Mouse (Mus musculus) gastrocnemius, postnatal 10 days (tissue): Measurements from ENCODE around the gene Rtn2. TPM values are rescaled to one million over a fixed set of nuclear protein-coding genes. Genes with fewer than 3 reads are reported as not detected.

Experiments used
- DNase-seq: peaks from one replicate; pipeline ENCODE4 v3.0.0; 2021; ENCODE audit warnings: mixed read lengths
- total RNA-seq, 2 experiments: library from RNA; stranded (reverse); gene quantifications; 2 replicates each; pipeline ENCODE4 v1.2.3; 2021

Gene Rtn2
- total RNA-seq, 2 experiments from 2014 or later = 669 to 730 TPM

GRCm38 (mm10) chr7:19301461-19302263 lies 19.2 kb downstream of the Rtn2 start:
- DNase-seq = no peak

GRCm38 (mm10) chr7:19302264-19303045 lies 20.0 kb downstream of the Rtn2 start:
- DNase-seq = no peak

DNA sequence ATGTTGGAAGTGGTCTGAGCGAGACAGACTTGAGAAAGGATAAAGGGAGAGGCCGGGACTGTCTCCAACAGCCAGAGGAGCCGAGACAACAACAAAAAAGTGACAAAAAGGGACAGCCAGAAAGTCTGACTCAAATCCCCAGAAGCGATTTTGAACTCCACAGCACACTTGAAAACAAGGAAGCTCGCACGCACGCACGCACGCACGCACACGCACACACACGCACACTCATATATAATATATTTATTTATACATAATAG lies 20.6 kb downstream of the Rtn2 start:
- DNase-seq = no peak

GRCm38 (mm10) chr7:19303770-19304169 lies 21.3 kb downstream of the Rtn2 start:
- DNase-seq = peak; percentile 86

GRCm38 (mm10) chr7:19304501-19305412 lies 22.3 kb downstream of the Rtn2 start:
- DNase-seq = no peak

GRCm38 (mm10) chr7:19305413-19305735 lies 22.9 kb downstream of the Rtn2 start:
- DNase-seq = no peak

GRCm38 (mm10) chr7:19305796-19306765 lies 23.7 kb downstream of the Rtn2 start:
- DNase-seq = no peak

DNA sequence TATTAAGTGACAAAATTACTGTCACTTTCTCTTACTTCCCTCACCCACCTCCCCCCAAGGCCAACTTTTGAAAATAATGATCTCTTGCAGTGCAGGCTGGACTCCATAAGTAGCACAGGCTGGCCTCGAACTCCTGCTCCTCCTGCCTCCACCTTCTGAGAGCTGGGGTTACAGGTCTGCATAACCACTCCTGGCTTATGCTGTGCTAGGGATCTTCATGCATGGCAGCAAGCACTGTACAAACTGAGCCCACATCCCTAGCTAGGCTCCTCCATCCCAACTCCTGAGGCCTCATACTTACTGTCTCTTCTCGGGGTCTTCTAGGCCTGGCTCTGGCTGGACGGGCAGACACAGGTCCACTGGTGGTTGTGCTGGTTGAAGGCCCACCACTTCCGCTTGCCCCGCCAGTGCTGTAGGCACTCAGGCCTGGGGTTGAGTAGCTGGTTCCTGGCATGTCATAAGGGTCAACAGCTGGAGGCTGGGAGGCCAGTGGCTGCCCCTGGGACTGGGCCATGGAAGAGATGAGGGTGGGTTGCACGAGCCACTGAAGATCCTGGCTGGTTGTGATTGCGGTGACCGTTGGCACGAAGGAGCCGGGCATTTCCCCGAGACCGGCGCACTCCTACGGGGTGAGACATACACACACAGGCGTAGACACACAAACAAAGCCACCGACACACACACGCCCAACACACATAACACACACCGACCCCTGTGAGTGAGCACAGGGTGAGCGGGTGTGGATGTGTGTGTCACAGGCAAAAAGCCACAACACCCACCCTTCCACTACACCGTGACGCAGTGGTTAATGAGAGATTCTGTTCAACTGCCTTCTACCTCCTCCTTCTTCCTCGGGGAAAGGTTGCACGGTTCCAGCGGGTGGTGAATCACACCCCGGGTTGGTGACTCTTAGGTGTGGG lies 24.7 kb downstream of the Rtn2 start:
- DNase-seq = no peak

DNA sequence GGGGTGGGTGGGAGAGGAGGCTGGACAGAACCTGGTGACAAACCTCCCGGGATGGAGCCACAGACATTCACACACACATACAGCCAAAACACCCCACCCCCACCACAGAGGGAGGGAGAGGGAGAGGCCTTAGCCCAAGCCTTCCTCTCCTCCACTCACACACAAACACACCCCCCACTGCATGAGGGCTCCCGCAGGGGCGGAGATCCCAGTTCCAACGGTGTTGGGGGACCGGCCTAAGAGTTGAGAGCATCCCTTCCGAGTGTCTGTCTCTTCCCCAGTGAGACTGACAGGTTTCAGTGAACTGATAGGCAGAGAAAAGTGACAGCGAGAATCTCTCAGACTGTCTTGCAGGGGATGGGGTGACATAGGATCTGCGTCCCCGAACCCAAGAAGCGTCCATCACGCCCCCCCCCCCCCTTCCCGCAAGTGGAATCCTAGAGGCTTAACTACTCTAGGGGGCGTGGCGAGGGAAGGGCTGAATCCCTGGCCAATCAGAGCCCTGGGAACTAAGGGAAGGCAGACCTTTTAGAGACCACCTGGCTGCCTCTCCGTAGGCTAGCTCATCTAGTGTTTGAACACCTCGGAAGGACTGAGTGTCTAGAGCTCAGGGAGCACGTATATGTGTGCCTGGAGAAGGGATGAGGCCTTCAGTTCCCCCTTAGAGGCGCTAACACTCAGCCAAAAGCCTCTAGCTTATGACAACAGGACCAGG lies 25.5 kb downstream of the Rtn2 start:
- peak; percentile 67 for DNase-seq

GRCm38 (mm10) chr7:19308454-19309277 lies 26.2 kb downstream of the Rtn2 start:
- DNase-seq = peak; percentile 94

- DNase-seq = no peak
These were observed 27.0 kb downstream of the Rtn2 start for GRCm38 (mm10) chr7:19309278-19309883.

DNA sequence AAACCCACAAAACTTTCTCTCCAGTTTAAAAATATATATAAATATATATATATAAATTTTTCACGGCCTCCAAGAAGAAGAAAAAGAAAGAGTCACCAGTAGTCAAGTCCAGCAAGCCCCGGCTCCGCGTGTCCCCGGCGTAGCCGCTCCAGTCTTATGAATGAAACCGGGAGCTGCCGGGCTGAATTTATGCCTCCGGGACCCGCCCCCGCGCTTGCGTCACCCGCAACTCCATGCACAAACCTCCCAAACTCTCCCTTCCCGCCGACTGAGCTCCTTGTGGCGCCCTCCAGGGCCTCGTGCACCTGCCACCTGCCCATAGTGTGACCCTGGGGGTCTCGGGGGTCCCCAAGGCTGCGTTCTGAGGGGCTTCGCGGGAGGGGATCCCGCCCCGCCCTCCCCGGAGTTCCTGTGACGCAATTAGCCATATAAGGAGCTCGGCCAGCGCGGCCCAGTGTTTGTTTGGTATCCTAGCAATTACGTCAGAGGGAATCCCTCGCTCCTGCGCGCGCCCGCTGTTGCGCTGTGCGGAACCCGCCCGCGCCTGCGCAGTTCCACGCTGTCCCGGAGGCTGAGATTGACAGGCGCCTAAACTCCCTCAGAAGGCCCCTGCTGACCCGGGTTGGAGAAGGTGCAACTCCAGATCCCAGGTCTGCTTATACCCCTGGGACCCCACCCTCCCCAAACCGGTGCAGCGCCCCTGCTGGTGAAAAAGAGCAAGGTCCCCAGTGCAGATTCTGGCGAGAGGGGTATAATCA lies 27.6 kb downstream of the Rtn2 start, which contains the start of gene Fosb:
TSS of gene Fosb (minus strand) at position 168 of the 758 bp plus-strand sequence.
- DNase-seq = peak; percentile 97

DNA sequence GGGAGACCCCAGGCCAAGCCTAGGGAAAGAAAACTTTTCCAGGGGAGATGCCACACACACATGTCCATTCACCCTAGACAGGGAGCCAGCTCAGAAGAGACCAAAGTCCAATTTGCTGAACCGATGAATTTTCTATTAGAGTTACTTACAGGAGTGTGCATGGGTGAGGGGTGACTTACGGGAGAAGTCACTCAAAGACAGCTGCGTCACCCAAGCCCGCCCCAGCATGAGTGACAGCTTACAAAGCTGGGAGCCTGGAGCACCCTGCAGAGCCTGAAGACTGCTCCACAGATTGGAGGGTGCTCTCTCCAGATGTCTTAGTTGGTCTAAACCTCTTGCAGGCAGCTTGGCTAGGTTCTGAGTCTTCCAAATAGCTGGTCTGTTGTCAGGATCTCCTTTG lies 29.6 kb downstream of the Rtn2 start:
- no peak for DNase-seq

DNA sequence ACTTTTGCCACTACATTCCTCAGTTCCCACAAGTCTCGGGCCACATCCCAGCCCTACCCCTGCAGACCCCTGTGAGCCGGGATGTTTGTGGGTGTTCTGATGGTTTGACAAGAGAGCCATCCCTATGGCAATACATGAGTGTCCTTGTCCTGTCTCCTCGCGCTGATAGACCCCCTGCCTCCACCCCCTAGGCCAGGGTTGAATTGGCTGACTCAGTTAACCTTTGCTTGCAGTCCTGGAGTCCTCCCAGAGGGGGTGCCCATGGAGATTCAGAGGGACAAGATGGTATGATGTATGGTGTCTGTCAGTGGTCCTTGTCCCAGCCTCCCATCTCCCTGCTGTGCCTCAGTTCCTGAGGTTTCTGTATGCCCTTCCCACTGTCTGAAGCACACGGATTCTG lies 31.6 kb downstream of the Rtn2 start:
- DNase-seq = no peak

DNA sequence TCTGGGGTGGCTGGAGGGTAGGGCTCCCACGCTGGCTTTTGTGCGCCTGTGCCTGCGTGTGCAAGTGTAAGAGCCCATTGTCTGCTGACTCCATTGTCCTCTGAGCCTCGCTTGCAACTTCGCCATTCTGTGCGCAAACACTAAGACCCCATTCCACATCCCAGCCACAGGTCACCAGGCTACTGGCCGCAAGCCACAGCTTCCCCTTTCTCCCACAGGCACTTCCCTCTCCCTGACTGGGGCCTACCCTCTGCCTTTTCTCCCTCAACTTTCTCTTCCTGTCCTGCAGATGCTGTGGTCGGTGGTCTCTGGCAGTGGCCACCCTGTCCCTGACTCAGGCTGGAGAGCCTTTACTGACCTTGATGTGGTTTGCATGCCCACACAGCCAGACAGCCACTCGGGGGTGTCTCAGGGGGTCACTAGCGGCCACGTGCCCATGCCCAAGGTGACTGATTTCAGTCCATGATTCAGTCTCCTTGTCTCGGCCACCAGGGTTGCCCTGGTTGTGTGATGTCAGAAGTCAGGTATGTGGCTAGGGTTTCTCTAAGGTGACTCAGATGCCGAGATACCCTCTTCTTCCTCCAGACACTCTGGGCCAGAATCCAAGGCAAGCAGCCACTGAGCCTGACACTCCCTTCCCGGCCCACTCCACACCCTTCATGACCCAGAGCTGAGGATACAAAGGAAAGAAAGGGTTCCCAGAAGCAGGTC lies 34.2 kb downstream of the Rtn2 start:
- DNase-seq = no peak

DNA sequence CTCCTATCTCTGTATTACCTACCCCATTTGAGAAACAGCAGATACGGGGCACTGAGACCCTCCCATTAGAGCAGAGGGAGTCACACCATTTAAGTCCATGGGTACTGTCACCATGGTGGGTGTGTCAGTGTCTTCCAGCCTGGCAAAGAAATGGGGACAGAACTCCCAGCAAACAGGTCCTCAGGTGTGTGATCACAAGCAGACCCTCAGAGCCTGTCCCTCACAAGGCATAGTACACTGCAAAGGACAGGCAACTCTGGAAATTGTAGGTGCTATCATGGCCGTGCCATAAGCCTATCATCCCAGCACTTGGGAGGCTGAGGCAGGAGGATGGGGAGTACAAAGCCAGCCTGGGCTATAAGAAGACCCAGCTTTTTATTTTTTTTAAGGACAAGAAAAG lies 35.8 kb downstream of the Rtn2 start:
- DNase-seq = no peak

DNA sequence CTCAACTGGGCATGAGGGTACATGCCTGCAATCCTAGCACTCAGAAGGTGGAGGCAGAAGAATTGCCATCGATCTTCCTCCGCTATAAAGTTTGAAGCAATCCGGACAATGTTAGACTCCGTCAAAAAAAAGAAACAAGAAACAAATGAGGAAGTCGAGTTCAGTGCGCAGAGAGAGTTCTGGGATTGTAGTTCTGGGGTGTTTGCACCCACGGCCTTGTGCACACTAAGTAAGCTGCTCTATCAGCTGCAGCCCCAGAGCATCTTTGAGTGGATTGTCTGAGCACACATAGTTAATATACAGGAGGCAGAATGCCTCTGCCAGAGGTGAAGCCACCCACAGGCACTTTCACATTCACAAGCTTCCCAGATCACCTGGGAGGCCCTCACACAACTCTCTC lies 36.3 kb downstream of the Rtn2 start:
- DNase-seq = no peak
